Mouse (Mus musculus) embryonic facial prominence, embryonic 10.5 days (tissue): ENCODE measurements around the gene Susd4. TPM values are rescaled to one million over a fixed set of nuclear protein-coding genes. Genes with fewer than 3 reads are reported as not detected.

Experiments
- DNase-seq: peaks from one replicate; pipeline ENCODE4 v3.0.0-alpha.2; 2017; ENCODE audit warnings: low spot score
- H3K27ac ChIP-seq: fragments of 300-500 bp; sonication (generic); replicated peaks from 2 replicates; pipeline ENCODE4 v1.5.1; 2016; ENCODE audit warnings: mild to moderate bottlenecking
- H3K27me3 ChIP-seq: fragments of 300-500 bp; sonication (generic); replicated peaks from 2 replicates; pipeline ENCODE4 v1.6.1; 2016; ENCODE audit warnings: low read depth, mild to moderate bottlenecking; ENCODE audit not compliant: poor library complexity, severe bottlenecking
- H3K36me3 ChIP-seq: fragments of 300-500 bp; sonication (generic); replicated peaks from 2 replicates; pipeline ENCODE4 v1.6.1; 2016; ENCODE audit warnings: mild to moderate bottlenecking, moderate library complexity
- H3K4me1 ChIP-seq: fragments of 300-500 bp; sonication (generic); 2 replicates; pipeline ENCODE4 v1.6.1; 2016
- H3K4me3 ChIP-seq: fragments of 300-500 bp; sonication (generic); 2 replicates; pipeline ENCODE4 v1.5.1; 2016; ENCODE audit warnings: mild to moderate bottlenecking, moderate library complexity
- H3K9me3 ChIP-seq: fragments of 300-500 bp; sonication (generic); 2 replicates; pipeline ENCODE4 v1.6.1; 2016; ENCODE audit warnings: mild to moderate bottlenecking
- WGBS: fragments of 180-500 bp; shearing (Covaris S2); methylation state at CpG from one replicate; pipeline ENCODE4 v1.1.7; 2016; 5-methylcytosine and 5-hydroxymethylcytosine counted together
- polyA plus RNA-seq: library from polyadenylated mRNA; unstranded; fragments of >200 nt; fragmentation: Nextera tagmentation; extraction: Ambion mirVana; gene quantifications from 2 replicates; pipeline ENCODE4 v1.2.1, GENCODE M21; 2016

The Susd4 gene
- polyA plus RNA-seq, 1 experiment from 2014 or later = 14.9 TPM

GRCm38 (mm10) chr1:182869114-182869456 is 105.4 kb downstream of the Susd4 start:
- WGBS = 51% methylated on average over 6 of the region's 6 CpGs
- peaks cover 17% of the 10 kb centered on the region; the same call in 1 of the 2 replicates for H3K9me3 ChIP-seq
- peaks cover 16% of the 10 kb centered on the region for H3K36me3 ChIP-seq
- DNase-seq = peak; percentile 39
- H3K4me1 ChIP-seq = peaks cover 17% of the 10 kb centered on the region
- no peak overlapping the region for H3K4me3 ChIP-seq
- peak overlapping the region; percentile 57 for H3K27ac ChIP-seq
- H3K27me3 ChIP-seq = no peaks in the 10 kb centered on the region

DNA sequence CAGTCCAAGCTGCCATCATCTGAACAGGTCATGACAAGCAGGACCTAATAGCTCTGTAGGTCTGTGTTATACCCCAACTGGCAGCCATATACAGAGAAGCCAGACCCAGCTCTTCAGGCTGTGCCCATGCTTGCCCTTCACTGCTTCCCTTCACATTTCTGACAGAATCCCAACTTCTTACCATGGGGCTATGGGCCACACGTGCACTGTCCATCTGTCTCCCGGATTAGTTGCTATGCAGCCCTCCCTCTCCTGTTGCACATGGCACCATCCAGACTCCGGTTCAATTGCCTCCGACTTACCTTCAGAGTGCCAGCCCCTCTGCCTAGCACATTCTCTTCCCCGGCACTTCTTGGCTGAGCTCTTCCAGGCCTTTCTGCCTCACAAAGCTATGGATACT is 114.5 kb downstream of the Susd4 start:
- H3K4me3 ChIP-seq = no peak overlapping the region
- H3K4me1 ChIP-seq = peaks cover 5% of the 10 kb centered on the region; the same call in 1 of the 2 replicates
- no peak for DNase-seq
- H3K27me3 ChIP-seq = no peaks in the 10 kb centered on the region
- H3K27ac ChIP-seq = no peak overlapping the region
- H3K36me3 ChIP-seq = 0 out of 2 replicates have a peak, but pooled peaks cover 3% of the 10 kb centered on the region
- WGBS = 95% methylated on average over 5 of the region's 5 CpGs
- H3K9me3 ChIP-seq = peaks cover 7% of the 10 kb centered on the region; the same call in 1 of the 2 replicates

GRCm38 (mm10) chr1:182878719-182879118 is 115.1 kb downstream of the Susd4 start:
- Histone ChIP-seq H3K27me3 (no peaks in the 10 kb centered on the region), H3K4me3 (no peak overlapping the region), H3K4me1 (peaks cover under 1% of the 10 kb centered on the region; the same call in 1 of the 2 replicates), H3K9me3 (peaks cover 4% of the 10 kb centered on the region; the same call in 1 of the 2 replicates), H3K27ac (no peak overlapping the region), H3K36me3 (0 out of 2 replicates have a peak, but pooled peaks cover 3% of the 10 kb centered on the region)
- WGBS = 80% methylated on average over 4 of the region's 4 CpGs
- DNase-seq = no peak

GRCm38 (mm10) chr1:182881246-182881645 is 117.6 kb downstream of the Susd4 start:
- WGBS = 75% methylated on average over 8 of the region's 8 CpGs
- no peak for DNase-seq
- H3K4me1 ChIP-seq = no peaks in the 10 kb centered on the region

GRCm38 (mm10) chr1:182882611-182883010 is 119.0 kb downstream of the Susd4 start:
- WGBS = 83% methylated on average over 2 of the region's 2 CpGs
- Histone ChIP-seq H3K4me3 (no peak overlapping the region), H3K27me3 (no peaks in the 10 kb centered on the region), H3K4me1 (no peaks in the 10 kb centered on the region), H3K36me3 (peaks cover 7% of the 10 kb centered on the region; the same call in 1 of the 2 replicates), H3K9me3 (peaks cover 4% of the 10 kb centered on the region; the same call in 1 of the 2 replicates), H3K27ac (no peak overlapping the region)
- no peak for DNase-seq

More at GRCm38 (mm10) chr1:182881246-182881645, 117.6 kb downstream of the Susd4 start:
- Histone ChIP-seq H3K27ac (no peak overlapping the region), H3K4me3 (no peak overlapping the region), H3K36me3 (0 out of 2 replicates have a peak, but pooled peaks cover 3% of the 10 kb centered on the region), H3K9me3 (peaks cover 4% of the 10 kb centered on the region; the same call in 1 of the 2 replicates), H3K27me3 (no peaks in the 10 kb centered on the region)

- H3K27ac ChIP-seq = no peak overlapping the region
- WGBS = 71% methylated on average over 9 of the region's 9 CpGs
- H3K27me3 ChIP-seq = no peaks in the 10 kb centered on the region
- DNase-seq = peak; percentile 60
- H3K4me3 ChIP-seq = no peak overlapping the region
- H3K9me3 ChIP-seq = no peaks in the 10 kb centered on the region
- no peaks in the 10 kb centered on the region for H3K4me1 ChIP-seq
- H3K36me3 ChIP-seq = no peaks in the 10 kb centered on the region
These were observed 132.0 kb downstream of the Susd4 start for GRCm38 (mm10) chr1:182895698-182896097.

GRCm38 (mm10) chr1:182897071-182897470 is 133.4 kb downstream of the Susd4 start:
- Histone ChIP-seq H3K27ac (no peak overlapping the region), H3K4me1 (no peaks in the 10 kb centered on the region), H3K4me3 (no peak overlapping the region), H3K27me3 (no peaks in the 10 kb centered on the region), H3K36me3 (no peaks in the 10 kb centered on the region), H3K9me3 (no peaks in the 10 kb centered on the region)
- 74% methylated on average over 6 of the region's 6 CpGs for WGBS
- no peak for DNase-seq

DNA sequence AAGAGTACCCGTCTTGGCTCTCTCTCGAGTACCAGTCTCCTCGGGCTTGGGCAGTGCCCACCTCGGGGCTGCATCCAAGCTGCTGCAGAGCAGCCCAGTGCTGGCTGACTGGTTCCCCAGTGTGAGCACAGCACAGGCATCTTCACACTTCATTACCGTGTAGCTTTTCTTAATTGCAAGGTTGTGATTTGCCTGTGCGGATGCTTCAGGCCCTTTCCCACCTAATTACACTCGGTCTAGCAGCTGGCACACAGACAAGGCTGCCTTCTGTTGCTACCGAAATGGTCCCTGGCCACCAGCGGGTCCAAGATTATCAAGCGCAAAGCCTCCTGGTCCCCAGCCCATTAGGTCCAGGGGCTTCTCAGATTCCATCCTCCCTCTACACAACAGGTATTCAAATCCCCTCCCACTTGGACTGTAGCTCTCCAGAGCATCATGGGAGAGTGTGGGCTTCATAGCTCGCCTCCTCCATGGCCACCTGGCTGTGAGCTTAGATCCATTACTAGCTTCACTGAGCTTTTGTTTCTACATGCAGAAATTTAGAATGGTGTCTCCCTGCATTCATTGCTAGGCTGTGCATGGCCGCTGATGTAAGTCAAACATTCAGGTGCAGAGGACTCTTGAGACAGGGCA is 134.0 kb downstream of the Susd4 start:
- WGBS = 75% methylated on average over 12 of the region's 12 CpGs
- no peaks in the 10 kb centered on the region for H3K9me3 ChIP-seq
- no peaks in the 10 kb centered on the region for H3K36me3 ChIP-seq
- no peaks in the 10 kb centered on the region for H3K27me3 ChIP-seq
- DNase-seq = no peak
- H3K4me1 ChIP-seq = no peaks in the 10 kb centered on the region
- H3K4me3 ChIP-seq = no peak overlapping the region
- H3K27ac ChIP-seq = no peak overlapping the region

- Histone ChIP-seq H3K4me3 (no peak overlapping the region), H3K27me3 (no peaks in the 10 kb centered on the region), H3K27ac (no peak overlapping the region), H3K36me3 (no peaks in the 10 kb centered on the region), H3K4me1 (no peaks in the 10 kb centered on the region), H3K9me3 (no peaks in the 10 kb centered on the region)
- DNase-seq = no peak
- 76% methylated on average over 5 of the region's 5 CpGs for WGBS
These were observed 138.4 kb downstream of the Susd4 start for GRCm38 (mm10) chr1:182902095-182902494.

DNA sequence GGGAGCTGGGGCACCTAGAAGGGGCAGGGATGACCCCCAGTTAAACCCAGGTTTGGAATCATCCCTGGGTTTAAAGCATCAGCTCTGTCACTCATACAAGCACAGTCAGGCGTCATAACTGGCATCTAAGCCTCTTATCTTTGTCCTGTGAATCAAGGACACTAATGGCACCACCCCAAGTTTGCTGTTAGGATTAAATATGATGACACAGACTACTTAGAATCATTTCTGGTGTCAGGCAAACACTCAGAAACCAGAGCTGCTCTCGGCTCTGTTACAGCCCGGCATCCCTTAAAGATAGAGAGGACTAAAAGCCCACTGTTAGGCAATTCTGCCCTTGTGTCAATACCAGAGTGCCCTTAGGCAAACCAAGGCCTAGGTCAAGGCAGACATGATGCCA is 139.2 kb downstream of the Susd4 start:
- Histone ChIP-seq H3K9me3 (no peaks in the 10 kb centered on the region), H3K4me1 (peaks cover 2% of the 10 kb centered on the region), H3K36me3 (no peaks in the 10 kb centered on the region), H3K27me3 (no peaks in the 10 kb centered on the region), H3K4me3 (no peak overlapping the region), H3K27ac (no peak overlapping the region)
- DNase-seq = no peak
- WGBS = 84% methylated on average over 3 of the region's 3 CpGs

DNA sequence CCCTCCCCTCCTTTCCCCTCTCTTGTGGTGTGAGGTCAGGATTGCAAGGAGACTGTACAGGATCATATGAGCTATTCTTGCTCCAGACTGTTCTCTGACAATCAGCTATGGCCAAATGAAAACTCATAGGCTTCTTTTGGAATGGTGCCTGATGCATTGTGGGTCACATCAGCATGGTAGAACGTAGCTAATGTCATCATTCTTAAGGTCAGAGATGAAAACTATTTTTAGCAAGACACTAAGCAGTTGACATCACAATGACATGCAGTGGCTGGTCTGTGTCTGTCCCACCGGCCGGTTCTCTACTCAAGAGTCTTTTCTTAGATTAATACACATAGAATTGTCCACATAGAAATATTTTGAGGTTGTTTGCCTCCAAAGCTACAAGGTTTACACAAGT is 142.0 kb downstream of the Susd4 start:
- Histone ChIP-seq H3K27me3 (no peaks in the 10 kb centered on the region), H3K9me3 (no peaks in the 10 kb centered on the region), H3K36me3 (no peaks in the 10 kb centered on the region), H3K27ac (no peak overlapping the region), H3K4me3 (no peak overlapping the region), H3K4me1 (peaks cover 17% of the 10 kb centered on the region)
- WGBS = 84% methylated on average over 3 of the region's 3 CpGs
- no peak for DNase-seq

DNA sequence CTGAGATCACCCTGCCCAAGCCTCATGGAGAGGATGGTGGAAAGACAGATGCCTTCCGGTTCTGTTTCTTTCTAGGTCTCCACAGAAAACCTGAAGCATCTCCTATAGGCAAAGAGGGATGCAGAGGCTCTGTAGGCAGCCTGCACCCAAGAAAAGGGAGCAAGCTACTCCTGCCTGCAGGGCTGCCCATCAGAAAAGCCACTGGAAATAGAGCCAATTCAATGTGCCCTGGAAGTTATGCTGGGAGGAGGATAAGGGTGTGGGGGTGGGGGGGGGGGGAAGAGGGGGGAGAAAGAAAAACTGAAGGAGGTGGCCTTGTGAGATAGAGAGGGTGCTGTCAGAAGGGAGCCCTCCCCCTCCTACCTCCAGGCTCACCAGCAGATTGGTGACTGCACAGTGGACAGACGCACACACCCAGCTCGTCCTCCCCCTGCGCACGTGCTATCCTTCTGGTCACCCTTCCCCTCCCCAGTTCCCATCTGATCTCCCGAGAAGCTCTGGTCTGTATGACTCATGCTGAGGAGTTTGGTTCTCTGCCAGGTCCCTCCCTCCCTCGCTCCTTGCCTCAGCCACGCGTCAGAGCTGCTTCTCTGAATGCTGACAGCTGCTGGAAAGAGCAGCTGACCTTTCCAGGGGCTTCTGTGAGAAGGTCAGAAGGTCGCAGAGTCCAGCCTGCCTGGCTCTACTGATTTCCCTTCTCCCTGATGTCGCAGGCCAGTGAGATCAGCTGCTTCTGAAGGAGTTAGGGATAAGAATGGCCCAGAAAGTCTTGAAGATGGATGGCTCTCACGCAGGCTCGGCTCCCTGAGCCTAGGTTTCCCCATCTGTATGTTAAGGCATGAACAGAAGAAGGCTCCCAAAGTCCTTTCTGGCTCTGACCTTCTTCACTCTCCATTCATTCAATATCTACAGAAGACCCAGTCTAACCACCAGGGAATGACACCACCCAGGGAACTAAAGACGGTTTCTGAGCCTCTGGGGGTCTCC is 144.7 kb downstream of the Susd4 start:
- Histone ChIP-seq H3K4me3 (no peak overlapping the region), H3K9me3 (no peaks in the 10 kb centered on the region), H3K4me1 (peaks cover 17% of the 10 kb centered on the region), H3K27me3 (no peaks in the 10 kb centered on the region), H3K27ac (peak overlapping the region; percentile 67), H3K36me3 (no peaks in the 10 kb centered on the region)
- WGBS = 19% methylated on average over 14 of the region's 14 CpGs
- peak; percentile 80 for DNase-seq
